Mouse (Mus musculus) embryo, embryonic 11.5 days (tissue): Measurements from ENCODE around the gene Gramd4.
A peak's percentile ranks its signal among the peaks of the same experiment; 100 is the strongest.

Experiments
- DNase-seq: peaks from one replicate; pipeline ENCODE4 v3.0.0-alpha.2; 2012; ENCODE audit warnings: low read depth, low spot score

Gramd4 gene

GRCm38 (mm10) chr15:86110361-86111103 is 53.0 kb downstream of the Gramd4 start:
- no peak for DNase-seq

DNA sequence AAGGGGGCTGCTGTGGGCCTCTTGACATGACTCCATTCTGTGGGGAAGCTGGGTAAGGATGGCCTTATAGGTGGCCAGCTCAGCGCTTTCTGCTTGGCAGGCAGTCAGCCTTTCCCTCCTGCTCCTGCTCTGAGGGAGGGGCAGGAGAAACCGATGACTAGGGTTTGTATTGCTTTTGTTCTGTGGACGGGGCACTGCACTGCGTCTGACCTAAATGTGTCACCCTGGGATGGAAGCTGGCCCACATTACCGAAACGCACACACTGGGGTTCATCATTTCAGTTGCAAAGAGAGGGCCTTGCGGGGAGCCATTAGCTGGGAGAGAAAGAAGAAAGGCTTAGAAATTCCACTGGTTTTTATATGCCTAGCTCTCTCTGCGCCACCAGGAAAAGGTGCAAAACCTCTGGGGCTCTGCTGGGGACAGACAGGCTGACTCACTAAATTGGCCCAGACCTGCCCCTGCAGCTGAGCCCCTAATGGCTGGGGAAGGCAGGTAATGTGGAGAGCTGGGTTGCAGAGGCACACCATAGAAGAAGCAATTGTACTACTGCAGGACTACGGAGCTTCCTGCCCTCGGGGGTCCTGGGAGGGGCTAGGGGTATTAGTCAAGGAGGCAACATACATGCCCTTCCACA is 55.3 kb downstream of the Gramd4 start:
- no peak for DNase-seq

GRCm38 (mm10) chr15:86113342-86113710 is 55.8 kb downstream of the Gramd4 start:
- DNase-seq: no peak

- no peak for DNase-seq
Measured at GRCm38 (mm10) chr15:86116421-86116820, 58.9 kb downstream of the Gramd4 start.

DNA sequence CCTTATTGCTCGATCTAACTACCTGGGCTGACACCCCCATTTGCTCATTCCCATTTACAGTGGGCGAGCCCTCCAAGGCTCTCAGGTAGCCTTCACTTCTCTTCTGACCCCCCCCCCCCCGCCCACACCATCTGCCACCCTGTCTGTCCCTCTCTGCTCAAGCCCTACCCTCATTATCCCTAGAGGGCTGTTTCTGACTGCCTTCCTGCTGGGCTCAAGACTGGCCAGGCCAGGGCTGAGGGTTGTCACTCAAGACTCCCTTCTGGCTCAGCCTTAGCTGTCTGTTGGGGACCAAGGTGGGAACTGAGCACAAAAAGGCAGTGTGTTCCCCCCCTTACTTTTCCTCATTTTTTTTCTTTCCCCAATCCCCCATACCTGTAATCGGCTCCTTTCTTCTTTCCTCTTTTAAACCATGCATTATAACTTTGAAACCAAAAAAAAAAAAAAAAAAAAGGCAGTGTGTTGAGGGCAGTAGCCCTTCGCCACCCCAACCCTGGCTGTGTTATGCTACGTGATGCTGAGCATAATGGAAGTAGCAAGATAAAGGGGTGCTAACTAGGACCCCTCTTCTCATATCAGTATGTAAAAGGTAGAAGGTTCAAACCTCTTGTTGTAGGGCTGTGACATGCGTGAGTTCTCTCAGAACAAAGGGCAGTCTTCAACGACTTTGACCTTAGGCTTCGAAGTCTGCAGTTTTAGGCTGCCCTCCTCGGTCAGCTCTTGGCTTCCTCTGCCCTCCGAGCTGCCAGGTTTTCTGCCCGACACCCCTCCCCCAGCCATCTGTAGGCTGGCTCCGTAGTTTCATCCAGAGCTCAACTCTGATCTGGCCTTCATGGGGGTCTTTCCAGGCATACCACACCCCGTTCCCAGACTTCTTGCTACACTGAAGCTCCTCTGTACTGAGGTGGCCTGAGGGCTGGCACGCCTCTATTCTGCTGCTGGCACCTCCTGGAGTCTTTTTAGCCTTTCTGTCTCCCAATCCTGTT is 59.9 kb downstream of the Gramd4 start:
- no peak for DNase-seq

GRCm38 (mm10) chr15:86119186-86119585 is 61.7 kb downstream of the Gramd4 start:
- DNase-seq: no peak

DNA sequence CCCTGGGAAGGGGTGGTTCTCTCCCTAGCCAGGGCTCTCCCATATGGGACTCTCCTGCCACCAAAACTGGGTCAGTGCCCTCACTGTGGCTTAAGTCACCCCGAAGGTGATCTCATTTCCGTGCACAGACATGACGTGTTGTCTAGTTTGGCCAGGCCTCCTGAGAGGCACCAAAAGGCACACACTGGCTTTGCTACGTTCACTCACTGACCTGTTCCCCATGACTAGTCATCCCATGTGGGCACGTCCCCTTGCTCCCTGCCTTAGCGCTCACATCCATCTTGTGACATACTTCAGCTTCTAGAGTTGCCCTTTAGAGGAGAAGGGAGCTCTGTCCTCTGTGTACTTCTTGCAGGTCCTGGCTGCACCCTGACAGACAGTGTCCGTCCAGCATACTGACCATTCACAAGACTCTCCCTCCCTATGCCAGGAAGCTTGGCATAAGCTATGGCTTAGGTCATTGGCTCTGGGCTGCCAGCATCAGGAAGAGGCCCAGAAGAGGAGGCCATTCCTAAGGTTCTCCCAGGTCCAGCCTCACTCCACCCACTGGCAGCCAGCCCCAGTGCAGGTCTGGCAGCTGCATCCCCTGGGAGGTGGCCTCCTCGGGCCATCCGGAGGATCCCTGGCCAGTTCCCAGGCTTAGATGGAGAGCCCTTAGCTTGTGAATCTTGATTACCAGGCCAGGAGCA is 64.9 kb downstream of the Gramd4 start:
- DNase-seq: no peak

DNA sequence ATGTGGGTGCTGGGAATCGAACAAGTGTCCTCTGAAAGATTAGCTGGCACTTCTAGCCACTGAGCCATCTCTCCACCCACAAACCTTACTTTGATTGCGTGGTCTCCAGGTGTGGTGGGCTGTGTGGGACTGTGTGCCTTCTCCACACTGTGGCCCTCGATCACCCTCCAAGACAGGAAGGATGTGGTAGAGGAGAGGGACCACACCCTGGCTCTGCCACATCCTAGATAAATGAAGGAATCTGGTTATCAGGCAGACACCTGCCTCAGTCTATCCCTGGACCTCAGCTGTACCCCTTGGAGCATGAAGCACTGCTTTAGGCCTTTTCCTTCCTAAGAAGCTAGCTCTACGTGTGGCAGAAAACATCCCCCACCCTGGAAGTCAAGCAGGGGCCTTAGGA is 65.9 kb downstream of the Gramd4 start:
- DNase-seq: no peak

DNA sequence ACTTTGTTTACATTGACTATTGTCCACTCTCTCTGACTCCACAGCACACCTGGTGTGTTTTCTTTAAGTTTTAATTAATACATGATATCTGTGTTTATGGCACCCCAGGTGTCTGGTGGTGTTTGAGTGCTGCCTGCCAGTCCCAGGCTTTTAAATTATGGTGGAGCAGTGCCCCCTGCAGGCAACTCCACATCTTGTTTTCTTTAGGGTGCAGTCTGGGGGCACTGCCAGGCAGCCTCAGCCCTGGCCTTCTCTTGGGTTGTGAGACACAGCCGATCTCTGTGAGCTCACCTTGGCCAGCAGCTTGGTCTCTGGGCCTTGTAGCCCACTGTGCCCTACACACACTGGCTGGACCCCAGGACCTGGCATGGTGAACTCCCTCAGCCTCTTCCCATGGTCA is 66.9 kb downstream of the Gramd4 start:
- DNase-seq: peak; percentile 32

DNA sequence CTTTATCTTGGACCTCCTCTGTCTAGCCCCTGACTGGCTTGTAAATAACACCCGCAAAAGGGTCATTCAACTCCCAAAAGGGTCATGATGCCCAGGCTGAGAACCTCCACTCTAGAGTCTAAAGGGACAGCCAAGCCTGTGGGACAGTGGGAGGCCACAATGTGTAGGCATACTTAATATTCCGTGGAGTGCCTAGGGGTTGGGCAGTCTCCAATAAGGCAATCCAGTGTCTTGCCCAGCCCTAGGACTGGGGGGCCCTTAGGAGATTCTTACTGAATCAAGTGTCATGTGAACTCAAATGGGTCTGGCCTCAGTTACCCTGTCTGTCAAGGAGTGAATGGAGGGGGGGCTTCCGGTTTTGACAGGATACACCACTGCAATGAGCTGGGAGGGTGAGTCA is 71.5 kb downstream of the Gramd4 start:
- DNase-seq: no peak

GRCm38 (mm10) chr15:86130657-86131056 is 73.2 kb downstream of the Gramd4 start:
- no peak for DNase-seq

DNA sequence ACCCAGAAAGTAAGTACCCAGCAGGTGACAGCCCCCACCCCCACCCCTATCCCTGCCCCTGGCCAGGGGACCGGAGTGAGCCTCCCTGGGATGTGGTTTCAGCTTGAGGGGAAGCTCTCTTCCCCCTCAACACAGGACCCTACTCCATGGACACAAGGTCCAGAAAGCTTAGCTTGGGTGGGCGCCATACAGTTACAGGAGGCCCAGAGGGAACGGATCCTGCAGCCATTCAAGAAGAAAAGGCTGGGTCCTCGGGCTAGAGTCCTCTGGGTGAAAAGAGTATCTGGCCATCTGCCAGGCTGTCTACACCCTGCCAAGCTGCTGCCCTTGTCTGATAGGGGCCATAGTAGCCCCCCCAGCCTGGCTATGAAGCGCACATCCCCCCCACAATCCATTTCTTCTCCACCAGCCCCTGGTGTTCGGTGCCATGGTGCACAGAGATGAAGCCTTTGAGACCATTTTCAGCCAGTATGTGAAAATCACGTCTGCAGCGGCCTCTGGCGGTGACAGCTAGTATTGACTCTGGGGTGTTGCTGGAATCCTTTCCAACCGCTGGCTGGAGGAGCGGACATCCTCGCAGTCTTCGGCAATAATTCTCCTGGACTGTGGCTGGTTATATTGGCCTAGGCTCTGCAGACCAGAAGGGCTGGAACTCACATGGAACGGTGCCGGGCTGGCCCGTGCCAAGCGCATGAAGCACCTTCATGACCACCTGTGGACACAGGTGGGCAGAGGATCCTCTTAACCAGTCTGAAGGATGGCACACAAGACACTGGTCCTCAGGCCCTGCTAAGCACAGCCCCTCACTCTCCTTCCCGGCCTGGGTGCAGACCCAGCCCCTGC is 77.7 kb downstream of the Gramd4 start:
- peak; percentile 75 for DNase-seq

DNA sequence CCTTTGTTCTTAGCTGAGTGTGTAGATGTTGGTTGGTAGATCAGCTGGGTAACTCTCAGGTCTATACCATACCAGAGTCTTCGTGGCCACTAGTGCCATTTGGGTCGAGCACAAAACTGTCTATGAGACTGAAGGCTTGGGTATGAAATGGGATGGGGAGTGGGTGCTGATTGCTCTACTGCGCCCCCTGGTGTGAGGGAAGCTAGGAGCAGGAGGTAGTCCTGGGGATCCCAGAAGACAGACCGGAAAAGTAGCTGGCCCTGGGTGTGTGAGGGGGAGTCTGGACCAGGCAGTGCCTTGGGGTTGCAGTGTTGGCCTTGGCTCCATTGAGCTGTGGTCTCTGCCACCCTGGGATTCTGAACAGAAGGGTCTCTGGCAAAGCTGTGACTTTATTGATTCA is 80.1 kb downstream of the Gramd4 start:
- no peak for DNase-seq

- DNase-seq: peak; percentile 50
Measured at GRCm38 (mm10) chr15:86140323-86140722, 82.8 kb downstream of the Gramd4 start.

DNA sequence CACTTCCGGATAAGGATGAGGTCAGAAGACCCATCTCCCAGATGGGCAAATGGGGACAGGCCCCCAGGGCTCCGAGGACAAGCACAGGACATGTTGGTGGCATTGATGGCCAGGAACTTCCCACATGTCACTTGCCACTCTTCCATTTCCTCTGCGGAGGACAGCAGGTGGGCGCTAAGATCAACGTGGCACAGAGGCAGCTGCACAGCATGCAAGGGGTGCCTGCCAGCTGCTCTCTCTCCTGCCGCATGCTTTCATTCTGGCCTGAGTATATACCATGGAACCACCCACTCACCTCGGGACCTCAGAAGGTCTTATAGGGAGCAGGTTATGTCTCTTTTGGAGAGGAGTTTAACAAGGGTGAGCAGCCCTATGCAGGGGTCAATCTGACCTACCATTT is 87.1 kb downstream of the Gramd4 start:
- no peak for DNase-seq

- no peak for DNase-seq
Measured at GRCm38 (mm10) chr15:86145046-86145445, 87.6 kb downstream of the Gramd4 start.

- no peak for DNase-seq
Measured at GRCm38 (mm10) chr15:86146922-86147321, 89.4 kb downstream of the Gramd4 start.

DNA sequence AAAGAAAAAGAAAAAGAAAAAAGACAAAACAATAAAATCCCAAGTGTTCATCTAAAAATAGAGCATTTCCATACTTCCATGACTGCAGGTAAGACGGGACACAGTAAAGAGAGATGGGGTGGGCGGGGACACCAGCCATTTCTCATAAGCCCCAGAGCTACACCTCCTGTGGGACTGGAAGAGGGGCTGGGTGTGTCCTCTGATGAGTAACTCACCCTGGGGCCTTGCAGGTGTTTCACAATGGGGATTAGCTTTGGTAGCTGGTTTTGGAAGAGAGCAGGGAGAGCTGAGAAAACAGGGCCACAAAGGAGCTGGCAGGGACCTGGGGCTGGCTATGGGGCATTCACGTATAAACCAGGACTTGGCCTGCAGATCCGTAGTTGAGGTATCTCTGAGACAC is 93.1 kb downstream of the Gramd4 start:
- DNase-seq: no peak

DNA sequence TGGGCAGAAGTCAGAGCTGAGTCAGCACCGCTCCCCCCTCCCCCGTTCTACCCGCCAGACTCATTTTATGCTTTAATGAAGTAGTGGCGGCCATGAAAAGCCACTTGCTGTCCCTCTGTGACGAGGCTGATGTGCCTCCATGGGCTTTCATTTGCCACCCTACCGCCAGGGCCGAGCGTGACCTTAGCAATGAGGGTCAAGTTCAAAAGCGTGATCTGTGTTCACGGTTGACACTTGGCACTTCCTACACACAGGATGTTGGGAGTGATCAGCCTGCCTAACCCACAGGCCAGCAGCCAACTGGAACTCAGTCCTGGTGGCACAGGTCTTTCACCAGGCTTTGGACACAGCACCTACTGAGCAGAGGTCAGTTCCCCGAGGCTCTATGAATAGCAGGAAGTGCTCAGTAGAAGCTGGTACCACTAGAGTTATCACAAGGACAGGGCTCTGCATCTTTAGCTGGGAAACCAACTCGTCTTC is 96.0 kb downstream of the Gramd4 start:
- no peak for DNase-seq

- no peak for DNase-seq
Measured at GRCm38 (mm10) chr15:86156492-86156891, 99.0 kb downstream of the Gramd4 start.

DNA sequence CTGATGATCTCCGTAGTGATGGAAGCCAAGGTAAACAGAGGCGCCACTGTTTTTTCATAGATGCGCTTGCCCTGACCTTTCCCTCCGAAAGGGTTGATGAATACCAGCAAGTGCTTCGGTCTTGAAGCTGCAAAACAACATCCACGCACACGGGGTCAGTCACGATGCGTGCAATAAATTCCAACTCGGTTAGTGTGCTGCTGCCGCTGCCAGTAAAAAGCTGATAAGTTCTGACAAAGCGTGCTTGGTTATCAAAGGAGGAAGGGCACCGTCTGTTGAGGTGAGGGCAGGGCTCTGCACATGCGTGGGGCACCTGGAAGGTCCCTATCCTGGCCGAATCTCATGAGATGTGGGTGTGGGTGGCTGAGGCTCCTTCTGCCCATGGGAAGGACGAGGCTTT is 101.6 kb downstream of the Gramd4 start:
- DNase-seq: no peak
